Mouse (Mus musculus): ENCODE data around the gene Card10. TPM values are rescaled to one million over a fixed set of nuclear protein-coding genes. Genes with fewer than 3 reads are reported as not detected.

Card10 gene
- polyA plus RNA-seq, 1 experiment from 2014 or later, result 3.3 TPM

GRCm38 (mm10) chr15:78843581-78844469 lies 41.0 kb upstream of the Card10 start:
- WGBS, result 34% methylated on average over 21 of the region's 21 CpGs
- H3K4me1 ChIP-seq, result peaks cover 79% of the 10 kb centered on the region

GRCm38 (mm10) chr15:78842371-78843163 lies 39.7 kb upstream of the Card10 start, which contains the start of gene Cdc42ep1:
Gene Cdc42ep1 (plus strand): TSS chr15:78842624.
- peaks cover 39% of the 10 kb centered on the region for H3K27me3 ChIP-seq (replicated peaks; ENCODE audit: low read depth, poor library complexity, severe bottlenecking)
- peak within 1 kb of the TSS; percentile 90 for H3K27ac ChIP-seq (replicated peaks)
- H3K9me3 ChIP-seq, result no peaks in the 10 kb centered on the region
- peak; percentile 73 for DNase-seq (ENCODE audit: low spot score)
- peaks cover 7% of the 10 kb centered on the region for H3K36me3 ChIP-seq (replicated peaks)
- peak within 1 kb of the TSS; percentile 71 for H3K4me3 ChIP-seq
- H3K4me1 ChIP-seq, result peaks cover 80% of the 10 kb centered on the region
- under 1% methylated on average over 86 of the region's 86 CpGs for WGBS

More at GRCm38 (mm10) chr15:78843581-78844469, 41.0 kb upstream of the Card10 start:
- peaks cover 39% of the 10 kb centered on the region for H3K27me3 ChIP-seq (replicated peaks; ENCODE audit: low read depth, poor library complexity, severe bottlenecking)
- peak overlapping the region; percentile 90 for H3K27ac ChIP-seq (replicated peaks)
- peak overlapping the region; percentile 71 for H3K4me3 ChIP-seq
- peak; percentile 36 for DNase-seq (ENCODE audit: low spot score)
- no peaks in the 10 kb centered on the region for H3K9me3 ChIP-seq
- H3K36me3 ChIP-seq (replicated peaks), result peaks cover 11% of the 10 kb centered on the region

GRCm38 (mm10) chr15:78841161-78841790 lies 38.4 kb upstream of the Card10 start:
- peak; percentile 15 for DNase-seq (ENCODE audit: low spot score)
- H3K27ac ChIP-seq (replicated peaks), result peak overlapping the region; percentile 90
- H3K27me3 ChIP-seq (replicated peaks; ENCODE audit: low read depth, poor library complexity, severe bottlenecking), result peaks cover 39% of the 10 kb centered on the region
- peaks cover 5% of the 10 kb centered on the region; the same call in 1 of the 2 replicates for H3K9me3 ChIP-seq
- 33% methylated on average over 6 of the region's 6 CpGs for WGBS
- no peak overlapping the region for H3K4me3 ChIP-seq
- peaks cover 81% of the 10 kb centered on the region for H3K4me1 ChIP-seq
- no peaks in the 10 kb centered on the region for H3K36me3 ChIP-seq (replicated peaks)

GRCm38 (mm10) chr15:78840751-78841150 lies 37.9 kb upstream of the Card10 start:
- Histone ChIP-seq H3K4me3 (no peak overlapping the region), H3K27me3 (replicated peaks; ENCODE audit: low read depth, poor library complexity, severe bottlenecking) (peaks cover 39% of the 10 kb centered on the region), H3K4me1 (peaks cover 81% of the 10 kb centered on the region), H3K36me3 (replicated peaks) (no peaks in the 10 kb centered on the region), H3K27ac (replicated peaks) (peak overlapping the region; percentile 90), H3K9me3 (peaks cover 5% of the 10 kb centered on the region; the same call in 1 of the 2 replicates)
- 40% methylated on average over 11 of the region's 11 CpGs for WGBS
- DNase-seq (ENCODE audit: low spot score), result peak; percentile 20

GRCm38 (mm10) chr15:78840241-78840640 lies 37.4 kb upstream of the Card10 start:
- H3K9me3 ChIP-seq, result peaks cover 5% of the 10 kb centered on the region; the same call in 1 of the 2 replicates
- no peaks in the 10 kb centered on the region for H3K36me3 ChIP-seq (replicated peaks)
- peak overlapping the region; percentile 37; the same call in 1 of the 2 replicates for H3K4me3 ChIP-seq
- peak; percentile 27 for DNase-seq (ENCODE audit: low spot score)
- peak overlapping the region; percentile 90 for H3K27ac ChIP-seq (replicated peaks)
- peaks cover 39% of the 10 kb centered on the region for H3K27me3 ChIP-seq (replicated peaks; ENCODE audit: low read depth, poor library complexity, severe bottlenecking)
- 42% methylated on average over 3 of the region's 3 CpGs for WGBS
- peaks cover 81% of the 10 kb centered on the region for H3K4me1 ChIP-seq

DNA sequence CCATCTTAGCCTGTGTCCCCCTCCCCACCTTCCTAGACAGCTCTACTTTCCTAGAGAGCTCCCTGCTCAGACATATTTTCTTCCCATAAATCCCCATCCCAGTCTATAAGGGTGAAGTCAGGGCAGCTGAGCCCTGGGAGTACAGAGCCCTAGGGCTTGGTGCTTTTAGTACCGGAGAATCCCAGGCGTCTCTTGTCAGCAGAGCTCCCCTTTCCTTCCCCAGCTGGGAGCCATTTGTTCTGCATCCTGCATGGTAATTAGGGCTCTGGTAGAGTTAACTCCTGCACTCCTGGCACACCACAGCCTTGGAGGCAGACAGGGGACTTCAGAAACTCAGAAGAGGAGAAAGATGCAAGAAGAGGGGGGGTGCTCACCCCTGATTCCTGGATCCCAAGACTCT lies 36.9 kb upstream of the Card10 start:
- Histone ChIP-seq H3K27ac (replicated peaks) (peak overlapping the region; percentile 90), H3K36me3 (replicated peaks) (no peaks in the 10 kb centered on the region), H3K27me3 (replicated peaks; ENCODE audit: low read depth, poor library complexity, severe bottlenecking) (peaks cover 39% of the 10 kb centered on the region), H3K9me3 (peaks cover 5% of the 10 kb centered on the region; the same call in 1 of the 2 replicates), H3K4me1 (peaks cover 81% of the 10 kb centered on the region), H3K4me3 (peak overlapping the region; percentile 37)
- WGBS, result 1% methylated on average over 2 of the region's 2 CpGs
- peak; percentile 84 for DNase-seq (ENCODE audit: low spot score)

GRCm38 (mm10) chr15:78836086-78836621 lies 33.3 kb upstream of the Card10 start:
- H3K27me3 ChIP-seq (replicated peaks; ENCODE audit: low read depth, poor library complexity, severe bottlenecking), result peaks cover 8% of the 10 kb centered on the region
- peak overlapping the region; percentile 88 for H3K27ac ChIP-seq (replicated peaks)
- H3K4me3 ChIP-seq, result peak overlapping the region; percentile 2; the same call in 1 of the 2 replicates
- WGBS, result 26% methylated on average over 8 of the region's 8 CpGs
- peaks cover 5% of the 10 kb centered on the region; the same call in 1 of the 2 replicates for H3K9me3 ChIP-seq
- DNase-seq (ENCODE audit: low spot score), result peak; percentile 40
- H3K4me1 ChIP-seq, result peaks cover 81% of the 10 kb centered on the region
- no peaks in the 10 kb centered on the region for H3K36me3 ChIP-seq (replicated peaks)

DNA sequence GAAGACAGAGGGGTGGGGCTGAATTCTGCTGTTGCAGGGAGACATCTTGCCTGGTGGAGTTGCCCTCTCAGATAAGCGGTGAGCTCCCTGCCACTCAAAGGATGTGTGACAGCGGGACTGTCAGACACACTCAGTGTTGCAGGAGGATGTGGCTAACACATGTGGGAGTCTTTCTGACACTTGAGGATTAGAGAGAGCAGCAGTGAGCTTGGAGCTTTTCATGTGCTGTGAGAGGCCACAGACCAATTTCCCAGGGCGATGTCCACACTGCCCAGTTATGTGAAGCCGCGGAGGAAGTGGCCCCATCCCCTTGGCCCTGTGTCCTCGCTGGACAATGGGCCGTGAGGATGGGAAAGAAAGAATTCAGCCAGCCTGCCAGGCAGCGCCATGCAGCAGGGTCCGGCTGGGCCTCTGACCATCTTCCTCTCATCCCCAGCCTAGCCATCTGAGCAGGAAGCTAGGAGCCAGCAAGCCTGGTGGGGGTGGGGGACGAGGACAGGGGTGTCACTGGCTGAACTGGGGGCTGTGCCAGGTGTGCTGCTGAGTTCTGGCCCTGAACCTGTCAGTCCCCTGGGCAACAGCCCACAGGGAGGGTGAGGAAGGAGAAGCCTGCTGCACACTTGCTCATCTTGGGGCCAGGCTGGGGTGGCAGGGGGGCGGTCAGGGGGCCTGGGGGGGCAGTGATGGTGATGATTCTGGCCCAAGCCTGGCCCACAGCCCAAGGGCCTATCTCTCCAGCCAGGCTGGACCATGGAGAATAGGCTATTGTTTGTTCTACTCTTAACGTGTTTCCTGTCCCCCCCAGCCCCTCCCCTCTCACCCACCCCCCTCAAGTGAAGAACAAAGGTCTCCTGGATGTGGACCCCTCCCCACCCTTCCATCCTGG lies 32.6 kb upstream of the Card10 start:
- Histone ChIP-seq H3K9me3 (peaks cover 5% of the 10 kb centered on the region; the same call in 1 of the 2 replicates), H3K27ac (replicated peaks) (peak overlapping the region; percentile 88), H3K27me3 (replicated peaks; ENCODE audit: low read depth, poor library complexity, severe bottlenecking) (peaks cover 1% of the 10 kb centered on the region; the same call in 1 of the 2 replicates), H3K36me3 (replicated peaks) (no peaks in the 10 kb centered on the region), H3K4me1 (peaks cover 80% of the 10 kb centered on the region), H3K4me3 (peak overlapping the region; percentile 6)
- 14% methylated on average over 12 of the region's 12 CpGs for WGBS
- peak; percentile 52 for DNase-seq (ENCODE audit: low spot score)

GRCm38 (mm10) chr15:78834233-78835005 lies 31.6 kb upstream of the Card10 start:
- peak; percentile 45 for DNase-seq (ENCODE audit: low spot score)
- H3K27me3 ChIP-seq (replicated peaks; ENCODE audit: low read depth, poor library complexity, severe bottlenecking), result no peaks in the 10 kb centered on the region
- H3K4me3 ChIP-seq, result no peak overlapping the region
- no peaks in the 10 kb centered on the region for H3K36me3 ChIP-seq (replicated peaks)
- H3K9me3 ChIP-seq, result peaks cover 5% of the 10 kb centered on the region; the same call in 1 of the 2 replicates
- WGBS, result 34% methylated on average over 10 of the region's 10 CpGs
- H3K4me1 ChIP-seq, result peaks cover 69% of the 10 kb centered on the region
- peak overlapping the region; percentile 88 for H3K27ac ChIP-seq (replicated peaks)

DNA sequence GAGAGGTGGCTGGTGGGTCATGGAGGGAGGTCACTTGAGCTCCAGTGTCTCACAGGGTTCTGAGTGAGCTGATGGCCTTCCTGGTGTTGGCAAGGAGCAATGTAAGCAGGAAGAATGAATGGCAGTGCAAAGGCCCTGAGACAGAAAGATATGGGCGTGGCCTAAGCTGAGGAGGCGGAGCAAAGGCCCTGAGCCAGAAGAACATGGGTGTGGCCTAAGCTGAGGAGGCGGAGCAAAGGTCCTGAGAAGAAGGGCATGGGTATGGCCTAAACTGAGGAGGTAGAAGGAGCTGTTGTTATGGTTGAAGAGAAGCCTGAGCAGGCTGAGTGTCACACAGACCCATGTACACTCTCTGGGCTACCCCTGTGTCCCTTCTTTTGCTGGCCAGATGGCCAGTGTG lies 30.7 kb upstream of the Card10 start:
- H3K4me3 ChIP-seq, result no peak overlapping the region
- H3K27ac ChIP-seq (replicated peaks), result peak overlapping the region; percentile 88
- DNase-seq (ENCODE audit: low spot score), result no peak
- no peaks in the 10 kb centered on the region for H3K36me3 ChIP-seq (replicated peaks)
- peaks cover 3% of the 10 kb centered on the region for H3K27me3 ChIP-seq (replicated peaks; ENCODE audit: low read depth, poor library complexity, severe bottlenecking)
- 87% methylated on average over 3 of the region's 3 CpGs for WGBS
- peaks cover 5% of the 10 kb centered on the region; the same call in 1 of the 2 replicates for H3K9me3 ChIP-seq
- peaks cover 61% of the 10 kb centered on the region for H3K4me1 ChIP-seq
